Mouse (Mus musculus) CH12.LX (cell line): ENCODE measurements around the gene Gm3033. TPM values are rescaled to one million over a fixed set of nuclear protein-coding genes. Genes with fewer than 3 reads are reported as not detected.
"Not testable (repeated sequence)": the region's sequence is repeated elsewhere in the genome, so short reads cannot be mapped to it uniquely, and the experiment has no call there.

Experiments used
- DNase-seq: peaks from one replicate; pipeline ENCODE4 v3.0.0-alpha.2; 2013; ENCODE audit errors: extremely low read depth
- H3K27ac ChIP-seq: 2 replicates; pipeline ENCODE4 v1.5.1; 2012; ENCODE audit warnings: low read depth, mild to moderate bottlenecking, control low read depth, moderate library complexity; ENCODE audit not compliant: insufficient read depth
- H3K27me3 ChIP-seq: replicated peaks from 2 replicates; pipeline ENCODE3; 2012; ENCODE audit warnings: inconsistent platforms
- H3K36me3 ChIP-seq, 2 experiments: replicated peaks in 1 of 2; 2 replicates each; pipeline versions ENCODE3 to v1.6.1; 2012; ENCODE audit warnings: inconsistent platforms in 1 of 2, low read length in 1 of 2, mild to moderate bottlenecking in 1 of 2, mixed read lengths in 1 of 2, moderate library complexity in 1 of 2; ENCODE audit not compliant: control insufficient read depth in 1 of 2, insufficient read depth in 1 of 2
- H3K4me1 ChIP-seq, 2 experiments: 2 replicates each; pipeline ENCODE4 v1.6.1; 2012; ENCODE audit warnings: inconsistent platforms in 1 of 2, moderate library complexity in 1 of 2; ENCODE audit not compliant: insufficient read depth in 2 of 2, control insufficient read depth in 1 of 2
- H3K4me2 ChIP-seq: 2 replicates; pipeline ENCODE4 v1.6.1; 2012; ENCODE audit warnings: low read depth, mild to moderate bottlenecking, control low read depth; ENCODE audit not compliant: poor library complexity, insufficient read depth, severe bottlenecking
- H3K4me3 ChIP-seq, 3 experiments: fragments of 150-350 bp in 1 of 3; sonication (generic) in 1 of 3; replicated peaks in 1 of 3; 2 replicates each; pipeline versions ENCODE3 to v1.5.1; 2011 to 2012; ENCODE audit warnings: low read depth in 2 of 3, low read length in 2 of 3, mild to moderate bottlenecking in 2 of 3, moderate library complexity in 2 of 3, control low read depth in 1 of 3, improper control_type of control experiment in 1 of 3, inconsistent platforms in 1 of 3, mixed read lengths in 1 of 3; ENCODE audit not compliant: poor library complexity in 1 of 3
- H3K79me2 ChIP-seq: replicated peaks from 2 replicates; pipeline ENCODE4 v1.6.1; 2012; ENCODE audit warnings: mild to moderate bottlenecking, moderate library complexity; ENCODE audit not compliant: control insufficient read depth, poor library complexity, insufficient read depth, severe bottlenecking; ENCODE audit errors: extremely low read depth
- H3K9ac ChIP-seq: 2 replicates; pipeline ENCODE4 v1.6.1; 2012; ENCODE audit warnings: low read depth, mild to moderate bottlenecking, control low read depth, moderate library complexity; ENCODE audit not compliant: insufficient read depth
- H3K9me3 ChIP-seq: replicated peaks from 2 replicates; pipeline ENCODE3; 2012; ENCODE audit warnings: low read length, inconsistent platforms, mixed read lengths
- dilution Hi-C: fragments of 300-500 bp; cut with MboI; formaldehyde crosslinking; loops from 2 replicates; pipeline ENCODE4 v1.14.3; 2020; ENCODE audit warnings: low sequenced_read_pairs; ENCODE audit not compliant: extremely low pct_unique_long_range_greater_than_20kb, extremely low pct_ligation_motif_present
- in situ Hi-C: fragments of 300-500 bp; cut with MboI; formaldehyde crosslinking; loops from 3 replicates; pipeline ENCODE4 v1.14.3; 2019; ENCODE audit warnings: low sequenced_read_pairs, low pct_ligation_motif_present, low pct_unique_long_range_greater_than_20kb, mixed read lengths
- polyA plus RNA-seq: library from polyadenylated mRNA; unstranded; fragments of >175 nt; gene quantifications from 2 replicates; pipeline ENCODE4 v1.2.1, GENCODE M21; 2012; ENCODE audit warnings: low read depth; ENCODE audit not compliant: insufficient read length
- total RNA-seq, 2 experiments: library from RNA; depleted of rRNA; stranded (reverse); fragments of 300-350 nt in 1 of 2; fragments of >200 nt in 1 of 2; gene quantifications; 2 replicates each; pipeline ENCODE4 v1.2.3; 2012 to 2014

Gm3033 gene
- total RNA-seq (2012; rRNA removed) (not detected in 2 replicates), total RNA-seq (2014; rRNA removed) (not detected in 2 replicates), polyA plus RNA-seq (not detected in 2 replicates)

- H3K4me3 ChIP-seq, in situ Hi-C loops, H3K79me2 ChIP-seq, H3K4me1 ChIP-seq, H3K9ac ChIP-seq, H3K27ac ChIP-seq, H3K36me3 ChIP-seq, dilution Hi-C loops, H3K27me3 ChIP-seq, H3K4me2 ChIP-seq, H3K9me3 ChIP-seq, DNase-seq: not testable (repeated sequence)
Observed at GRCm38 (mm10) chr14:3845945-3846344, at the start of gene Gm3033. TSS of gene Gm3033 (plus strand) at chr14:3846245.

- not testable (repeated sequence) for H3K9ac ChIP-seq
Observed at GRCm38 (mm10) chr14:3809774-3810173, 36.3 kb upstream of the Gm3033 start, which contains the start of gene Gm3002. TSS of gene Gm3002 (plus strand) at chr14:3810074.

GRCm38 (mm10) chr14:3883872-3884271 lies 37.8 kb downstream of the Gm3033 start, which contains the start of gene Gm2916:
TSS of gene Gm2916 (plus strand) at chr14:3884172.
- in situ Hi-C loops, H3K4me1 ChIP-seq, H3K4me3 ChIP-seq, H3K79me2 ChIP-seq, H3K4me2 ChIP-seq, DNase-seq, H3K27me3 ChIP-seq, H3K9me3 ChIP-seq, H3K9ac ChIP-seq, H3K27ac ChIP-seq, dilution Hi-C loops, H3K36me3 ChIP-seq: not testable (repeated sequence)

More at GRCm38 (mm10) chr14:3809774-3810173, 36.3 kb upstream of the Gm3033 start, which contains the start of gene Gm3002:
- H3K27me3 ChIP-seq, dilution Hi-C loops, H3K4me2 ChIP-seq, H3K79me2 ChIP-seq, H3K4me1 ChIP-seq, H3K4me3 ChIP-seq, H3K36me3 ChIP-seq, H3K9me3 ChIP-seq, H3K27ac ChIP-seq, DNase-seq, in situ Hi-C loops: not testable (repeated sequence)

Other genes starting within 250 kb of the Gm3033 start
- not detected in 2 replicates for gene Gm3012, start 211.7 kb upstream of the Gm3033 start, total RNA-seq (2012; rRNA removed)
- not detected in 2 replicates for gene Gm3012, start 211.7 kb upstream of the Gm3033 start, total RNA-seq (2014; rRNA removed)
- not detected in 2 replicates for gene Gm3012, start 211.7 kb upstream of the Gm3033 start, polyA plus RNA-seq
- gene Gm3020, start 194.2 kb upstream of the Gm3033 start, total RNA-seq (2012; rRNA removed) = not detected in 2 replicates
- not detected in 2 replicates for gene Gm3020, start 194.2 kb upstream of the Gm3033 start, total RNA-seq (2014; rRNA removed)
- gene Gm3020, start 194.2 kb upstream of the Gm3033 start, polyA plus RNA-seq = not detected in 2 replicates
- gene Gm3043, start 157.5 kb upstream of the Gm3033 start, total RNA-seq (2012; rRNA removed) = not detected in 2 replicates
- not detected in 2 replicates for gene Gm3043, start 157.5 kb upstream of the Gm3033 start, total RNA-seq (2014; rRNA removed)
- not detected in 2 replicates for gene Gm3043, start 157.5 kb upstream of the Gm3033 start, polyA plus RNA-seq
- not detected in 2 replicates for gene Gm3002, start 36.2 kb upstream of the Gm3033 start, total RNA-seq (2012; rRNA removed)
- gene Gm3002, start 36.2 kb upstream of the Gm3033 start, total RNA-seq (2014; rRNA removed) = not detected in 2 replicates
- not detected in 2 replicates for gene Gm3002, start 36.2 kb upstream of the Gm3033 start, polyA plus RNA-seq
- not detected in 2 replicates for gene Gm2916, start 37.9 kb downstream of the Gm3033 start, total RNA-seq (2012; rRNA removed)
- gene Gm2916, start 37.9 kb downstream of the Gm3033 start, total RNA-seq (2014; rRNA removed) = not detected in 2 replicates
- gene Gm2916, start 37.9 kb downstream of the Gm3033 start, polyA plus RNA-seq = not detected in 2 replicates
- gene Gm3029, start 85.5 kb downstream of the Gm3033 start, total RNA-seq (2012; rRNA removed) = not detected in 2 replicates
- gene Gm3029, start 85.5 kb downstream of the Gm3033 start, total RNA-seq (2014; rRNA removed) = not detected in 2 replicates
- not detected in 2 replicates for gene Gm3029, start 85.5 kb downstream of the Gm3033 start, polyA plus RNA-seq
- not detected in 2 replicates for gene Gm3095, start 117.3 kb downstream of the Gm3033 start, total RNA-seq (2012; rRNA removed)
- gene Gm3095, start 117.3 kb downstream of the Gm3033 start, total RNA-seq (2014; rRNA removed) = not detected in 2 replicates
- not detected in 2 replicates for gene Gm3095, start 117.3 kb downstream of the Gm3033 start, polyA plus RNA-seq
- gene Gm3099, start 152.1 kb downstream of the Gm3033 start, total RNA-seq (2012; rRNA removed) = not detected in 2 replicates
- not detected in 2 replicates for gene Gm3099, start 152.1 kb downstream of the Gm3033 start, total RNA-seq (2014; rRNA removed)
- gene Gm3099, start 152.1 kb downstream of the Gm3033 start, polyA plus RNA-seq = not detected in 2 replicates
- not detected in 2 replicates for gene Gm5796, start 177.7 kb downstream of the Gm3033 start, total RNA-seq (2012; rRNA removed)
- not detected in 2 replicates for gene Gm5796, start 177.7 kb downstream of the Gm3033 start, total RNA-seq (2014; rRNA removed)
- gene Gm5796, start 177.7 kb downstream of the Gm3033 start, polyA plus RNA-seq = not detected in 2 replicates
- gene Gm3115, start 237.9 kb downstream of the Gm3033 start, total RNA-seq (2012; rRNA removed) = not detected in 2 replicates
- gene Gm3115, start 237.9 kb downstream of the Gm3033 start, total RNA-seq (2014; rRNA removed) = not detected in 2 replicates
- gene Gm3115, start 237.9 kb downstream of the Gm3033 start, polyA plus RNA-seq = not detected in 2 replicates